Mouse (Mus musculus) ES-E14 (cell line): ENCODE measurements around the gene Gm27027.

ENCODE experiments used
- HCFC1 ChIP-seq: IDR thresholded peaks from 2 replicates; pipeline ENCODE4 v1.6.1; 2012; ENCODE audit warnings: low read length, inconsistent platforms, borderline replicate concordance; ENCODE audit not compliant: insufficient read depth
- ZC3H11A ChIP-seq: IDR thresholded peaks from 2 replicates; pipeline ENCODE4 v1.6.1; 2012; ENCODE audit warnings: low read depth, mild to moderate bottlenecking, inconsistent platforms, low read length, borderline replicate concordance
- ZNF384 ChIP-seq: IDR thresholded peaks from 2 replicates; pipeline ENCODE4 v1.6.1; 2012; ENCODE audit warnings: low read depth, low read length, inconsistent platforms

- TF ChIP-seq ZNF384: no peak
- TF ChIP-seq ZC3H11A: no peak
- TF ChIP-seq HCFC1: no peak
Observed at GRCm38 (mm10) chr2:94044174-94044573, 48.0 kb upstream of the Gm27027 start.
